Mouse (Mus musculus): ENCODE measurements around the gene Suclg2. TPM values are rescaled to one million over a fixed set of nuclear protein-coding genes. Genes with fewer than 3 reads are reported as not detected.

Suclg2 gene
- polyA plus RNA-seq, 1 experiment from 2014 or later = 78.5 TPM

DNA sequence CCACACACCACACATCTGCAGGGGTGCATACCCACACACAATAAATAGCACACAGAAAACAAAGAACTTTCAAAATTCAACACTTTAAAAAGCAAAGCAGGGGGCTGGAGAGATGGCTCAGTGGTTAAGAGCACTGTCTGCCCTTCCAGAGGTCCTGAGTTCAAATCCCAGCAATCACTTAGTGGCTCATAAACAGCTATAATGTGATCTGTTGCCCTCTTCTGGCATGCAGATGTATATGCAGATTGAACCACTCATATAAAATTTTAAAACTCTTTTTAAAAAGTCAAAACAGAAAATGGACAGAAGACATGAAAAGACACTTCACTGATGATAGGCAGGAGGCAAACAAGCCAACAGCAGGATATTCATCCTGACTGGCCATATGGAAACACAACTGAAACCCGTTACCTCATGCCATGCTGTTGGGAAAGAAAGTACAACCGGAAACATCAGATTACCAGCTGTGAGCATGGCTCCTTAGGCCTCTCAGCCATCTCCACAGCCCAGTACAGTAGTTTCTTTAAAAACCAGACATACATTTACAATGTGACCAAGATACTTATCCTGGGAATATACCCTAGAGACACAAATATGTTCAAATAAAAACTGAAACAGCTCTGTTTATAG is 17.5 kb downstream of the Suclg2 start:
- no peak overlapping the region for H3K9ac ChIP-seq
- 84% methylated on average over 2 of the region's 2 CpGs for WGBS
- DNase-seq = no peak
- no peak overlapping the region for H3K27ac ChIP-seq (ENCODE audit: low read depth)
- H3K4me3 ChIP-seq (ENCODE audit: low read depth, low read length) = no peak overlapping the region
- TF ChIP-seq CTCF (IDR thresholded peaks at IDR 0.05; ENCODE audit: low read depth) = peak; percentile 32
- no peaks in the 10 kb centered on the region for H3K27me3 ChIP-seq (ENCODE audit: insufficient read depth, low read length)
- H3K4me1 ChIP-seq (ENCODE audit: insufficient read depth) = peaks cover 14% of the 10 kb centered on the region; the same call in 1 of the 2 replicates
- no peaks in the 10 kb centered on the region for H3K36me3 ChIP-seq (ENCODE audit: insufficient read depth)
- H3K4me2 ChIP-seq = no peak overlapping the region
- no peaks in the 10 kb centered on the region for H3K9me3 ChIP-seq (ENCODE audit: low read depth, low read length)
- no peak for ATAC-seq (ENCODE audit: insufficient read depth)

GRCm38 (mm10) chr6:95700191-95700590 is 18.4 kb downstream of the Suclg2 start:
- DNase-seq = no peak
- Histone ChIP-seq H3K4me2 (no peak overlapping the region), H3K27ac (ENCODE audit: low read depth) (no peak overlapping the region), H3K4me1 (ENCODE audit: insufficient read depth) (peaks cover 14% of the 10 kb centered on the region; the same call in 1 of the 2 replicates), H3K9ac (no peak overlapping the region), H3K36me3 (ENCODE audit: insufficient read depth) (no peaks in the 10 kb centered on the region), H3K9me3 (ENCODE audit: low read depth, low read length) (no peaks in the 10 kb centered on the region), H3K27me3 (ENCODE audit: insufficient read depth, low read length) (no peaks in the 10 kb centered on the region), H3K4me3 (ENCODE audit: low read depth, low read length) (no peak overlapping the region)
- no peak for TF ChIP-seq CTCF (IDR thresholded peaks at IDR 0.05; ENCODE audit: low read depth)
- WGBS = 68% methylated on average over 5 of the region's 5 CpGs
- ATAC-seq (ENCODE audit: insufficient read depth) = no peak

- H3K36me3 ChIP-seq (ENCODE audit: insufficient read depth) = no peaks in the 10 kb centered on the region
- WGBS = 74% methylated on average over 3 of the region's 3 CpGs
- no peak for ATAC-seq (ENCODE audit: insufficient read depth)
- TF ChIP-seq CTCF (IDR thresholded peaks at IDR 0.05; ENCODE audit: low read depth) = no peak
- H3K9me3 ChIP-seq (ENCODE audit: low read depth, low read length) = no peaks in the 10 kb centered on the region
- no peak overlapping the region for H3K4me2 ChIP-seq
- H3K9ac ChIP-seq = no peak overlapping the region
- H3K4me3 ChIP-seq (ENCODE audit: low read depth, low read length) = no peak overlapping the region
- no peak overlapping the region for H3K27ac ChIP-seq (ENCODE audit: low read depth)
- H3K4me1 ChIP-seq (ENCODE audit: insufficient read depth) = peaks cover 14% of the 10 kb centered on the region; the same call in 1 of the 2 replicates
- no peak for DNase-seq
- no peaks in the 10 kb centered on the region for H3K27me3 ChIP-seq (ENCODE audit: insufficient read depth, low read length)
These were observed 19.3 kb downstream of the Suclg2 start for GRCm38 (mm10) chr6:95699326-95699725.

DNA sequence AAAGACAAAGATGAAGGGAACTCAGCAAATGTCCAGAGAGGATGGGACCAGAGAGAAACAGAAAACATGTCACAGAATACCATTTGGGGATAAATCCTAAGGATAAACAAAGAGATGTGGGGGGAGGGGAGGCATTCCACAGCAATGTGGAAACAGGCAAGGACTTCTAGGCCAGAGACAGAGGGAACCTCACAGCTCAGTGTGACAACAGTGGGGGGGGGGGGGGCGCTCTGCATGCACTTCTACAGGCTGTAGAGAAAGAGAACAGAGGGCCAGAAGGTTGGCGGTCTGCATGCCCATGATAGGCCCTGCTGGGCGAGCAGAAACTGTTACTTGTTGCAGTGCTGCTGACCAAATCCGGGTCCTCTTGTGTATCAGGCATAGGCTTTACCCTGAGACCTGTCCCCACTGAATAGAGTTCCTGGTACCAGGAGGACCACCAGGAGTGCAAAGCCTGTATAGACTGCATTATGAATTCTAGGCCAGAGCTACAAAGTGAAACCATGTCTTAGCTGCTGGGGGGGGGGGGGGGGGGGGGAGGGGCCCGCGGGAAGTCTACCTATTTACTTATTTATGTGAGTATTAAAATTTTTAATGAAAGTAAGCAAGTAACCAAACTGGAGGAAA is 20.0 kb downstream of the Suclg2 start:
- Histone ChIP-seq H3K27ac (ENCODE audit: low read depth) (no peak overlapping the region), H3K27me3 (ENCODE audit: insufficient read depth, low read length) (no peaks in the 10 kb centered on the region), H3K9ac (no peak overlapping the region), H3K4me3 (ENCODE audit: low read depth, low read length) (no peak overlapping the region), H3K4me1 (ENCODE audit: insufficient read depth) (peaks cover 14% of the 10 kb centered on the region; the same call in 1 of the 2 replicates), H3K4me2 (no peak overlapping the region), H3K36me3 (ENCODE audit: insufficient read depth) (no peaks in the 10 kb centered on the region), H3K9me3 (ENCODE audit: low read depth, low read length) (no peaks in the 10 kb centered on the region)
- DNase-seq (peak; percentile 58), ATAC-seq (ENCODE audit: insufficient read depth) (peak; percentile 55)
- TF ChIP-seq CTCF (IDR thresholded peaks at IDR 0.05; ENCODE audit: low read depth) = no peak
- 40% methylated on average over 3 of the region's 6 CpGs for WGBS

DNA sequence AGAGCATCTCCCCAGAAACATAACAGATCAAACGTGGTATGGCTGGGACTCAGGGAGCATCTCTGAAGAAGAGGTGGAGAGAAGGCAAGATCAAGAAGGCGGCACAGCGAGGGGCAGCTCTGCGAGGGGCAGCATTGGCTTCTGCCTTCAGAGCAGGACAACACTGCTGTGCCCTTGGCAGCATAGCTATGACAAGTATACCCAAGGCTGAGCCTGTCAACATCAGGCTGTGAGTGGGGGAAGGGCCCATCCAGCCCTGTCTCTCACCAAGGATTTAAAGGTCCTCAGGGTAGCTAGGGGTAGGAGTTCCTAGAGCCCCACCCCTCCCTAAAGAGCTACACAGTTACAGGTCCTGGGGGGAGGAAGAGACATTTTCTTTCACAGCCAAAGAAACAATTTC is 23.7 kb downstream of the Suclg2 start:
- no peak overlapping the region for H3K4me3 ChIP-seq (ENCODE audit: low read depth, low read length)
- DNase-seq = no peak
- H3K27ac ChIP-seq (ENCODE audit: low read depth) = no peak overlapping the region
- no peaks in the 10 kb centered on the region for H3K36me3 ChIP-seq (ENCODE audit: insufficient read depth)
- WGBS = 75% methylated on average over 4 of the region's 4 CpGs
- H3K27me3 ChIP-seq (ENCODE audit: insufficient read depth, low read length) = no peaks in the 10 kb centered on the region
- H3K9ac ChIP-seq = no peak overlapping the region
- no peak for TF ChIP-seq CTCF (IDR thresholded peaks at IDR 0.05; ENCODE audit: low read depth)
- no peaks in the 10 kb centered on the region for H3K9me3 ChIP-seq (ENCODE audit: low read depth, low read length)
- no peak for ATAC-seq (ENCODE audit: insufficient read depth)
- 0 out of 2 replicates have a peak, but pooled peaks cover 3% of the 10 kb centered on the region for H3K4me1 ChIP-seq (ENCODE audit: insufficient read depth)
- no peak overlapping the region for H3K4me2 ChIP-seq

GRCm38 (mm10) chr6:95685242-95685641 is 33.4 kb downstream of the Suclg2 start:
- H3K4me2 ChIP-seq = no peak overlapping the region
- DNase-seq (peak; percentile 16), ATAC-seq (ENCODE audit: insufficient read depth) (no peak)
- no peaks in the 10 kb centered on the region for H3K9me3 ChIP-seq (ENCODE audit: low read depth, low read length)
- no peak overlapping the region for H3K27ac ChIP-seq (ENCODE audit: low read depth)
- 32% methylated on average over 4 of the region's 4 CpGs for WGBS
- H3K4me1 ChIP-seq (ENCODE audit: insufficient read depth) = peaks cover 2% of the 10 kb centered on the region; the same call in 1 of the 2 replicates
- no peak for TF ChIP-seq CTCF (IDR thresholded peaks at IDR 0.05; ENCODE audit: low read depth)
- H3K27me3 ChIP-seq (ENCODE audit: insufficient read depth, low read length) = no peaks in the 10 kb centered on the region
- H3K4me3 ChIP-seq (ENCODE audit: low read depth, low read length) = no peak overlapping the region
- H3K9ac ChIP-seq = no peak overlapping the region
- H3K36me3 ChIP-seq (ENCODE audit: insufficient read depth) = no peaks in the 10 kb centered on the region

GRCm38 (mm10) chr6:95679718-95680117 is 38.9 kb downstream of the Suclg2 start:
- 0 out of 2 replicates have a peak overlapping the region, but pooled peaks have one; percentile 2 for H3K27ac ChIP-seq (ENCODE audit: low read depth)
- ATAC-seq (ENCODE audit: insufficient read depth) (no peak), DNase-seq (peak; percentile 48)
- H3K4me3 ChIP-seq (ENCODE audit: low read depth, low read length) = no peak overlapping the region
- no peak for TF ChIP-seq CTCF (IDR thresholded peaks at IDR 0.05; ENCODE audit: low read depth)
- WGBS = 47% methylated on average over 3 of the region's 3 CpGs
- H3K36me3 ChIP-seq (ENCODE audit: insufficient read depth) = no peaks in the 10 kb centered on the region
- peaks cover 7% of the 10 kb centered on the region for H3K4me1 ChIP-seq (ENCODE audit: insufficient read depth)
- H3K9ac ChIP-seq = no peak overlapping the region
- no peak overlapping the region for H3K4me2 ChIP-seq
- H3K27me3 ChIP-seq (ENCODE audit: insufficient read depth, low read length) = no peaks in the 10 kb centered on the region
- H3K9me3 ChIP-seq (ENCODE audit: low read depth, low read length) = no peaks in the 10 kb centered on the region
